Mouse (Mus musculus): ENCODE measurements around the gene Ddx19a.
A peak's percentile ranks its signal among the peaks of the same experiment; 100 is the strongest.
"Not testable (repeated sequence)": the region's sequence is repeated elsewhere in the genome, so short reads cannot be mapped to it uniquely, and the experiment has no call there.

Gene Ddx19a

DNA sequence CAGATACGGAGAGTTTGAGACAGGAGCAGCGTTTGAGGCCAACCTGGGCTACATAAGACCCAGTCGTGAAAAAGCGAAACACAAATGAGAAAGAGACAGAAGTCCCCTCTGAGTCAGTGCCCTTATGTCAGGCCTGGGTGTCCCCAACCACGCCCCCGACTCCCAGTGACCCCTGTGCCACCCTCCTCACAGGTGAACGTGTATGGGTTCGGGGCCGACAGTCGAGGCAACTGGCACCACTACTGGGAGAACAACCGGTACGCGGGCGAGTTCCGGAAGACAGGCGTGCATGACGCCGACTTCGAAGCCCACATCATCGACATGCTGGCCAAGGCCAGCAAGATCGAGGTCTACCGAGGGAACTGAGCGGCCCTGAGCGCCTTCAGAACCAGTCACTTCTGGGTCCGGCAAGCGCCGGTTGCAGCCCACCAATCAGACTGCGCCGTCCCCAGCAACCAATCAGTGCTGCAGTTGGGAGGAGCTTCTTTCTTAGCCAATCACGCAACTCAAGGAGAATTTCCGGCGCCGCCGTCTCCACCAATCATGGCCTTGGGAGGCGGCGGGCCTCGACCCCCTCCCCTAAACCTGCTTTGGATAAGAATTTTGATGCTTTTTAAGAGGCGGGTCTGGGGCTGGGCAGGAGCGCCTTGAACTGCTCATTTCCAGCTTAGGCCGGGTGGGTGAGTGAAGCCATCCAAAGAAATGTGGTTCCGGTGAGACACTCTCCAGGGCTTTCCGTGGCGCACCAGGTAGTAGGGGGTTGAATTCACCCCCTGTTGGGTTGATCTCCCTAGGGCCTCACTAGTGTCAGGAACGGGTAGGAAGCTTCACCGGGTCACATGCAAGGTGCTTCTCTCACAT is 27.5 kb downstream of the Ddx19a start:
- DNase-seq (ENCODE audit: low spot score): peak; percentile 92

DNA sequence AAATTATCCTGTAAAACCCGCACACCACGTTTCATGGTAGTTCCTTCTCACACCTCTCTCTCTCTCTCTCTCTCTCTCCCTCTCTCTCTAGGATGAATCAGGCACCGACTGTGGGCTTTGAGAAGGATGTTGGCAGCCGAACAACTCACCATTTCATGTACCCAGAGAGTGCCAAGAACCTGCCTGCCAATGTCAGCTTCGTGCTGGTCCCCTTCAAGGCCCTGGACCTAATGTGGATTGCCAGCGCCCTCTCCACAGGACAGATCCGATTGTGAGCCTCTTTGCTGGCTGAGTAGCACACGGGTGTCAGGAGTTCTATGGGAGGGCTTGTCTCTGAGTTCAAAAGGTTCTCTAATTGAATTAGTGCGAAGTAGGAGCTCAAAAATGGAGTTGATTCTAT is 30.3 kb downstream of the Ddx19a start:
- DNase-seq (ENCODE audit: low spot score): no peak

DNA sequence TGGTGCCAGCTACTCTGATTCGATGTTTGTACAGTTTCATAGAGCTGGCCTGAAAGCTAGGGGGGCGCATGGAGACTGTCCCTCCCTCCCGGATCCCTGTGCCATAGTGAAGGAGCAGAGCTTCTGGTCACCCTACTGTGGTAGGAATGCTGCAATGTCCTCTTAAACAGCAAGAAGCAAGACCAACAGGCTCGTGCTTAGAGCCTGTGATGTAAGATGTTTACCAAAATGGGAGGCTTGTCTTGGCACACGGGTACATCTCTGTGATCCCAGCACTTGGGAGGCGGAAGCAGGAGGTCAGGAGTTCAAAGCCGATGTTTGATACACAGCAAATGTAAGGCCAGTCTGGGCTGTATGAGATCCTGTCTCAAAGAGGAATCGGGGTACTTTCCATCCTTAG is 31.0 kb downstream of the Ddx19a start:
- peak; percentile 61 for DNase-seq (ENCODE audit: low spot score)

DNA sequence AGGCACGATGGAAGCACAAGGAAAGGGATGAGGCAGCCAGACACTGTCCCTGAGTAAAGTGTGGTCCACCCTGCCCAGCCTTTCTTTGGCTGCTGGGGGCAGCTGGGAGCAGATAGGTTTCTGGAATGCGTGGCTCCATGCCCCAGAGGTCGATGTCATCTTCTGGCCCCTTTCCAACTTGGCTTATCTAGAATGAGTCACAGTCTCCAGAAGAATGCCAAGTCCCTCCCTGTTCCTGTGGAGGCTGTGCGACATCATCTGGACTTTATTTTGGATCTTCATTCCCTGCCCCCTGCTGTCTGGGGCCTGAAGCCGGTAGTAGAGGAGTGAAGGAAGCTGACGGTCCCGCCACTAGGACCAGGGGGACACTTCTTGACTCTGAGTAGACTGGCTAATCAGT is 32.0 kb downstream of the Ddx19a start:
- peak; percentile 91 for DNase-seq (ENCODE audit: low spot score)

DNA sequence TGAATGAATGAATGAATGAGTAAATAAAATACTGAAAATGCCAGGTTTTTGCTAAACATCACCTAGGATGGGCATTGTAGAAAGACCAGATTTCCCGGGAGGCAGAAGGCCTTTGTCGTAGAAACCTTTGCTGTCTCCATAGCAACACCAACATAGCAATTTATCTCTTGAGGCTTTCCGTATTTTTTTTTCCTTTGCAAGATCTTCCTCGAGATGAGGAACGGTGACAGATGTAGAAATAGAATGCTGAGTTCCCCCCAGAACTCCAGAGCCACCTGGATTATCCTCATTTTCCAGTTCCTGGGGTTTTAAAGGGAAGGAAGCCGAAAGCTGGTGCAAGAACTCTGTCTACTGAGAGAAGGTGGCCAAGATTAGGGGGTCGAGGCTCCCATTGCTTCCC is 32.9 kb downstream of the Ddx19a start:
- DNase-seq (ENCODE audit: low spot score): no peak

DNA sequence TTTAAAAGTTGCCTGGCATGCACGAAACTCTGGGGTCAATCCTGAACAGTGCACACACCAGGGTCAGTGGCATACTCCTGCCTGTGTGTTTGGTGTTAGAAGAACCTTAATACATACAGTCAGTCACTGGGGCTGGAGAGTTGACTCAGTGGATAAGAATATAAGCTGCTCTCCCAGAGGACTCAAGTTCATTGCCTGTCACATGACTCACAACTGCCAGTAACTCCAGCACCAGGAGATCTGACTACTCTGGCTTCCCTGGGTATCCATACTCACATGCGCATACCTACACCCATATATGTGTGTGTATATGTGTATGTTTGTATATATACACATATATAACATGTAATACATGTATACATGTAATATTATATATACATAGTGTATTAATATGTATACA is 34.5 kb downstream of the Ddx19a start:
- DNase-seq (ENCODE audit: low spot score): no peak

DNA sequence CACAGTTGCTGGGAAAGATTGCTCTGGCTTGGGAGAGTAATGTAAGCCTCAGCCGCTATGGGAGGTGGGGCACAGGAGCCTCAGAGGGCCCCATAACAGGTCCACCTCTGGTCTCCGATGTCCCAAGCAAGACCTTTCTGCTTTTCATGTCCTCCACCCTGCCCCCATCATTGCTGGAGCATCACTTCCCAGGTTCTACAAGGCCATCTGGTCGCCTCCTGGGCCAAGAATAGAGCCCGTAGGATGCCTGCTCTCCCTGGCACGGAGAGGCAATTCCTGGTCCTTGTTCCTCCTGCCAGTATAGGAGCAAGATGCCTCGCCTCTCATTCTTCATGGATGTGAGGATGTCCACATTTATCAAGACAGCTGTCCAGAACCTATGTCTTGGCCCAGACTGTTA is 37.7 kb downstream of the Ddx19a start:
- DNase-seq (ENCODE audit: low spot score): no peak

DNA sequence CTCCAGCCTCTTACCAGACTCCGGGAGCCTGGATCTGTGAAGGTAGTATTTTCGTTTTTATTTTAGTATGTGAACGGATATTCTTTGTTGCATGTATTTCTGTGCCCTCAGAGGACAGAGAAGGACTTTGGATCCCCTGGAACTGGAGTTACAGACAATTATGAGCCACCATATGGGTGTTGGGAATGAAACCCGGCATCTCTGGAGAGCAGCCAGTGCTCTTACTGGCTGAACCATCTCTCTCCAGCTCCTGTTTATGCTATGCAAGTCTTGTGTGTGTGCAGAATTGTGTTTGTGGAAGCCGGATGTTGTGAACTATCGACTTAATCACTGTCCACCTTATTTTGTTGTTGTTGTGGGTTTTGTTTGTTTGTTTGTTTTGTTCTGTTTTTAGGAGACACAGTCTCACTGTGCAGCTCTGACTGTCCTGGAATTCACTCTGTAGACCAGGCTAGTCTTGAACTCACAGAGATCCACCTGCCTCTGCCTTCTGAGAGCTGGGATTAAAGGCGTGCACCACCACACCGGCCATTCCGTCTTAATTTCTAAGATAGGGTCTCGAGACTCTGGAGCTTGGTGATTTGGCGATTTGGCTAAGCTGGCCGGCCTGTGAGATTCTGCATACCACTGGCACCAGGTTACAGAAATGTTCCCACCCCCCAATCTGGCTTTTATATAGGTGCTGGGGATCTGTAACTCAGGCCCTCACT is 38.4 kb downstream of the Ddx19a start:
- DNase-seq (ENCODE audit: low spot score): no peak

DNA sequence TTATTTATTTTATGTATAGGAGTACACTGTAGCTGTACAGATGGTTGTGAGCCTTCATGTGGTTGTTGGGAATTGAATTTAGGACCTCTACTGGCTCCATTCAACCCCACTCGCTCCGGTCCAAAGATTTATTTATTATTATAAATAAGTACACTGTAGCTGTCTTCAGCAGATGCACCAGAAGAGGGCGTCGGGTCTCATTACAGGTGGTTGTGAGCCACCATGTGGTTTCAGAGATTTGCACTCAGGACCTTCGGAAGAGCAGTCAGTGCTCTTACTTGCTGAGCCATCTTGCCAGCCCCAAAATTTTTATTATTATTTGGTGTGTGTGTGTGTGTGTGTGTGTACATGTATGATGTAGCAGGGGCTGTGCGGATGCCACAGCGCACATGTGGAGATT is 39.0 kb downstream of the Ddx19a start:
- not testable (repeated sequence) for DNase-seq (ENCODE audit: low spot score)

DNA sequence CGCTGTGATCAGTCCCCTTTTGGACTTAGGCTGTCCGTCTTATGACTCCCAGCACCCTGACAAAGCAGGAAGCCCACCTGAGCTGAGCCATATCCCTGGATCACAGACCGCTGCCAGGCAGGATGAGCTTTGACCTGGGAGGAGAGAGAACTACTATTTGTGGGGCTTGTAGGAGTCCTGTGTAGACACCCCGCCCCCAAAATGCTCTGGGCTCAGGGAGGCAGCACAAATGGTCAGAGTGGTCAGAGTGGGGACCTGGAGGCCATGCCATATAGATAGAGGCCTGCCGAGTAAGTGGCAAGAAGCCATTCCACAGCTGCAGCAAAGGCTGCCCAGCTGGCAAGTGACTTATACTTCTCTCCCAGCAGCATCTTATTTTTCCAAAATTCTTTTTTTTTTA is 39.5 kb downstream of the Ddx19a start:
- DNase-seq (ENCODE audit: low spot score): no peak

DNA sequence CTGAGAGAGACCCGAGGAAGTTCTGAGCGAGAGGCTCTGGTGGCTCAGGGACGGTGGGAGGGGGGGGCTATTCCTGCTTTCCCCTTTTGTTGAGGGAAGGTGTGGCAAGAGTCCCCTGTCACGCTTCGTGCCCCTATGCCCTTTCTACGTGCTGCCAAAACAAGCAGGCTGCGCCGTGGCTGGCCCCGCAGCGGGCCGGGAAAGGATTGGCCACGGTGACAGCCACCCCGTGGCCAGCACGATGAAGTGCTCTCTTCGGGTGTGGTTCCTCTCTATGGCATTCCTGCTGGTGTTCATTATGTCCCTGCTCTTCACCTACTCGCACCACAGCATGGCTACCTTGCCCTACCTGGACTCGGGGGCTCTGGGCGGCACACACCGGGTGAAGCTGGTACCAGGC is 40.1 kb downstream of the Ddx19a start:
- DNase-seq (ENCODE audit: low spot score): no peak

DNA sequence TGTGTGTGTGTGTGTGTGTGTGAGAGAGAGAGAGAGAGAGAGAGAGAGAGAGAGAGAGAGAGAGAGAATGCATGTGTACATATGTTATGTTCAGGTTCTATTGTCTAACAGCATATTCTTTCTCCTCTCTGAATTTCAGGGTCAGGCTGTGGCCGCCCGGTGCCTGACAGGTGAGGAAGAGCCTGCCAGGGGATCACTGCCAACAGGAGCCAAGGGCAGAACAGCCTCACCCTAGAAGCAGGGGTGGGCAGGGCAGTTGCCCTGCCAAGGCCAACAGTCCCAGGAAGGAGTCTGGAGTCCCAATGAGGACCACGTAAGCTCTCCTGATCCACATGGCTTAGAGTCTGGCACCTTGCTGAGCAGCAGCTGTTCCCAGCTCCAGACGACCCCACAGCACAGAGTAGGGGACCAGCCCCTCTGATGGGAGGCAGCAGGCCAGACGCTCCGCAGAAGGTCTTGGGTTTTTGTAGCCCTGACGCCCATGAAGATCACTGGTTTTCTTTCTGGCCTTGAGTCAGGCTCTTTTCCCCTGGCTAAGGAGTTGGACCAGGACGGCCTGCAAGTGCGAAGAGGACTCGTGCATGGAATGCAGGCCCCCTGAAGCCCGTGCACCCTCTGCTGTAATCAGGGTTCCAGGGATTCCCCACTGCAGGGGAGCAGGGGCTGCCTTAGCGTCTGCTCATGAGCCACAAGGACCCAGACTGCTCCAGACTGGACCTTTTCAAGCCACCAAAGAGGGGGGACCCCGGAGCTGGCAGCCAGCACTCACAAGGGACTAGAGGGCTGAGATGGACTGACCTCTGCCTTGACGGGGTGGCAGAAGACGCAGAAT is 40.8 kb downstream of the Ddx19a start:
- DNase-seq (ENCODE audit: low spot score): no peak

DNA sequence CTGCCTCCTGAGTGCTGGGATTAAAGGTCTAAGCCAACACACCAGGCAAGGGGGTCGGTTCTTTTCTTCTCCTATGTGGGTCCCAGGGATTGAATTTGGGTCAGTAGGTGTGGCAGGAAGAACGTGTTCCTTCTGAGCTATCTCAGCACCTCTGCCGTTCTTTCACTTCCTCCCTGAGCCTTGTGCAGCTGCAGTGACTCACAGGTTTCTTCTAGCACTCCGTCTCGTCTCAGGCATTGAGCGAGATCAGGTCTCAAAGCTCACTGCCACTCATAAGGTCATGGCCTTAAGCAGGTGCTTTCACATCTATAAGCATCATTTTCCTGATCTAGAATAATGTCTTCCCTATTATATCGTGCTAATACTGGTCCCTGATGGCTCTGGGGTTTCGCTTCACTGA is 42.8 kb downstream of the Ddx19a start:
- no peak for DNase-seq (ENCODE audit: low spot score)

DNA sequence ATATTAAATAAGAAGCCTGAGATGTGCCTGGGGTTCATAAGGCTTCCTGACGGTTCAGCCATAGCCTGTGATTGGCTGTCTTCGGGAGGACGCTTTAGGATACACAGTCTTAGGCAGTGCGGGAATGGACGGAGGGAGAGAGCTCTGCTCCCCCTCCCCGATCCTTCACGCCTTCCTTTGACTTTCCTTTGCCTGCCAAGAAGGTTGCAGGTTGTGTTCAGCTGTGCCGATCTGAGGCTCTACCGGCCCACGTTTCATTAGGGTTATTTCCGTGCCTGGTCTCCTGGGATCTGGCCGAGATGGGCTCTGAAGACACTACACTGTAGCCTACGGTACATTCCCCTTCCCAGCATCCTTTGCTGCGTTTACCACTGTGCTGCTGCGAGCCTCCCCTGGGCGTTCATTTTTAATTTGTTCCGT is 47.5 kb downstream of the Ddx19a start:
- DNase-seq (ENCODE audit: low spot score): peak; percentile 43

DNA sequence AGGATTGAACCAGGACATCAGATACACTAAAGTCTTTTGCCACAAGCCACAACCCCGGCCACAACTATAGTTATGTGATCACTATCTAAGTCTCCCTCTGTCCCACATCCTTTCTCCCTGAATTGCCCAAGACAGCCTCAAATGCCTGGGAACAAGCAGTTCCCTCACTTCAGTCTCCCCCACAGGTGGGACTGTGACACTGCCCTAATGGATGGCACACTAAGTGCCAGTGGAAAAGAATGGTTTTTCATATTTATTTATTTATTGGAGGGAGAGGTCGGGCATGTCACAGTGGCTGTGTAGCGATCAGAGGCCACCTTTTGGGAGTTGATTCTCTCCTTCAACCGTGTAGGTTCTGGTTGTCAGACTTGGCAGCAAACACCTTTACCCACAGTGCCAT is 51.9 kb downstream of the Ddx19a start:
- DNase-seq (ENCODE audit: low spot score): no peak

DNA sequence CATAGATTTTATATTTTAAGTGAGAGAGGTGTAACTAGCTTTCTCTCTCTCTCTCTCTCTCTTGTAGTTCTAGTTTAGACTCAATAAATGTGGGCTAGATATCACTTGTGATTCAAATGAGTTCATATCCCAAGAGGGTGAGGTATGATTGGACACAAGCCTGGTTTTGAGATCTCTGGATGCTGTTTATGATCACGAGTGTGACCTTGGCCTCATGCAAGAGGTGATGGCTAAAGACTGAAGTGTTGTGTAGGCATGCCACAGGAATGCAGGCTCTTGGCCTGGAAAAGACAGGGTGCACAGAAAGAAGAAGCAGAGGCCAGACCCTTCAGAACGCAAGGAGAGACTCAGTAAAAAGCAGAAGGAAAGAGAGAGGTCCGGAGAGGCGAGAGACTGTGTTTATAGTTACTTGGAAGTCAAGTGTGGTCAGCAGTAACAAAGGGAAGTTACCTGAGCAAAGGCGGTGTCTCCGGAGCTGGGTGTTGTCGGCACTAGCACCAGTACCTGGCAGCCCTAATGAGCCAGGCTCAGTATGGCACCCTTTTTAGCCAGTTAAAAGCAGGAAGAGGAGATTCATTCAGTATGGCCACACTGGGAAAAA is 53.2 kb downstream of the Ddx19a start:
- DNase-seq (ENCODE audit: low spot score): no peak

DNA sequence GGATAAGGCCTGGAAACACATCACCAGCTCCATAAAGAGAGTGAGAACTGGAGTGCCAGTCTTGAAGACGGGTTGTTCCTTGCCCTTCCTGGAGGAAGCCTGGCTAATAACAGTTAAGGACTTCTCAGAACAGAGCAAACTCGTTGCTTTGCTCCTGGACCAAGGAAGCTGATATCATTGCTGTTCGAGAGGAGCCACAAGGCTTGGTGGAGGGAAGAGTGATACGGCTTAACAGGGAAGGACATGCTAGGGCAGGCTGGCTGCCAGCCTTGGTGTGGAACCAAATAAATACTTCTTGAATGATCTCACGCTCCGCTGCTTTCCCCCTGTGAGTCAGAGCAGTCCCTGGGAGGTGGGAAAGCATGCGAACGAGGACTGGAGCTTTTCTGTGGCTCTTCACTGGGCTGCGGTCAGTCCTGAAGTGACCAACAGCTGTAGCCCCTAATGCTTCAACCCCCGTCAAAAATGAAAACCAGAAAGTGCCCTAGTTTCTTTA is 56.1 kb downstream of the Ddx19a start:
- peak; percentile 86 for DNase-seq (ENCODE audit: low spot score)

DNA sequence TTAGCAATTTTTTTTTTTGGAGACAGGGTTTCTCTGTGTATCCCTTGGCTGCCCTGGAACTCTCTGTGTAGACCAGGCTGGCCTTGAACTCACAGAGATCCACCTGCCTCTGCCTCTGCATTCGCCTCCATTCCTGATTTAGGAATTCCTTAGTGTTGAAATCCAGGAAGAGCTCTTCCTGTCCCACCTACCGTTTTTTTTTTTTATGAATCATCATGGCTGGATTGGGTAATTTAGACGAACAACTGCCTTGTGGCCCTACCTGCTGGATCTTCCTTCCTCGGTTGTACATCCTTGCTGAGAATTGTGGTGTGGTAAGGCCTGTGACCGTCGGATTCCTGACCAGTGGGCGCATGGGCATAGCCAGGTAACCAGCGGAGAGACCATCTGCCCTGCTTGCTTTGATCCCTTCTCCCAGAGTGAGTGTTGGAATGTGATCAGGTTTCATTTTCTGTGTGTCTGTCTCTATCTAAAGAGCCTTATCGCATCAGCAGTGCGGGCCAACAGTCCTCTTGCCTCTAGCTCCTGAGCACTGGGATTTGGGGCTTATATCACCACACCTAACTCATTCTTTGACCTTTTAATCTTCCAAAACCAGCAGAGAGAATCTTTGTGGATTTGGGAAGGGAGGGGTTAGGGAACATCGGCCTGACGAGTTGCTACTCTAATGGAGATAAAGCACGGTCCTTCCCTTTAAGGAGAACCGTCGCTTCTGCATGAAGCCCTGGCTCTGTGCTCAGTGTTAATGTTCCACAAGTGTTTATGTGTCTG is 56.7 kb downstream of the Ddx19a start:
- DNase-seq (ENCODE audit: low spot score): no peak

DNA sequence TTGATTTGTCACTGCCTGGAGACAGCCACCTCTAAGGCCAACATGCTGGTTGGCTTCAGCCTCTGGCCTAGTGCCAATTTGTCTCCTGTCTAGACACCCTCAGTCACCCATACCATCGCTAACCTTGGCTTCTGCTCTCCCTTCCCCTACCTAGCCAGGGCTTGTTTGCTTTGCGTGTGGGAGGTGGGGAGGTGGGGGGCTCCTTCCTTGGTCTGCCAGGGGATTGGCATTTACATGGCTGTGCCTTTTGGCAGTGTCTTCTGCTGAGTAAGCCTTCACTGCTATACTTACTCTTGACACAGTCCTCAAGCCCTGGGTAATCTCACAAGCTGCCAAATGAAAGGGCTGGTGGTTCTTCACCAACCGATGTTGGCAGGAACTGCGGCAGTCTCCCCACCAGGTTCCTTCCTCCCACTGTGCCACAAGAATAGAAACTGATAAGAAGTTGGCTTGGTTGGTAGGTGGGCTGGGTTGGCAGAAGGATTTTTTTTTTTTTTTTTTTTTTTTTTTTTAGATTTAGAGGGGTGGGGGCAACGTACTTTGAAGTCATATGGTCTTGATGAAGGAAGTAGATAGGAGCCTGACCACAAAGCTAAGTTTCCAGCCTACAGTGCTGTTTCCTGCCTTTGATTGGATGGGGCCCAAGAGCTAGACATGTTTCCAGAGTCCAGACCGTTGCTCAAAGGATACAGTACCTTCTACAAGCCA is 58.6 kb downstream of the Ddx19a start:
- DNase-seq (ENCODE audit: low spot score): peak; percentile 80

DNA sequence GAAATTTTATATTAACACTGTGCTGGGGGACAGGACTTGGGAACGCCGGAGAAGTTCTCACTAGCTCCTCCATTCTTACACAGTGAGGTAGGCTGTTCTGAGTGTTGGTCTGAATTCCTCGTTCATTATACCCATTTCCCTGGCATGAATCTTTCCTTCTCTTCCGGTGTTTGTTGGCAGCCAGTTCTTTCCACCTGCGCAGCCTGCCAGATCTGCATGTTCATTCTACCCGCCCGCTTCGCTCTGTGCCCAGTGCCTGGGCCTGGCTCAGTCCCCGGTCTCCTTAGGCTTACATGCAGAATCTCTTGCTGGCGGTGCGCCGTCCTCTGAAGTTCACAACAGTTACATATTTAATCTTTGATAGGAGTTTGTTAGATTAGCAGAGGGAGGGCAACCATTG is 61.4 kb downstream of the Ddx19a start:
- DNase-seq (ENCODE audit: low spot score): no peak

DNA sequence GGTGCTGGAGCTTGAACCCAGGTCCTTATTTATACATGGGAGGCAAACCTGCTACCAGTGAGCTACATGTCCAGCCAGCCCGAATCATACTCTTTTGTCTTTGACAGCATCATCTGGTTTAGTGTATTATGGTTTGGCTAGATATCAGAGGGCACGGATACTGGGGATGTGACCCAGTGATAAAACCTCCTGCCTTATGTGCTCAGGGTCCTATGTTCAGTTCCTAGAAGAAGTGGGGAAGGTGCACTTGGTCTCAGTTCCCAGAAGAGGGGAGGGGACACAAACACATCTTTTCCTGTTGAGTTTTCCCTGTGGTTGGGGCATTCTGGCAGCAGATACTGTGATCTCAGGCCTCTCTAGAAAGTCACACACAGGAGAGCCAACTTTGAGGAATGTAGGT is 64.3 kb downstream of the Ddx19a start:
- no peak for DNase-seq (ENCODE audit: low spot score)

Measured in lung, postnatal 25 days (tissue).